Mouse (Mus musculus) ES-E14 (cell line): ENCODE results near the gene Psmd11.

Experiments used
- CHD2 ChIP-seq: IDR thresholded peaks from 2 replicates; pipeline ENCODE4 v1.6.1; 2014; ENCODE audit warnings: mild to moderate bottlenecking, low read depth, low read length, inconsistent platforms
- HCFC1 ChIP-seq: IDR thresholded peaks from 2 replicates; pipeline ENCODE4 v1.6.1; 2012; ENCODE audit warnings: low read length, inconsistent platforms, borderline replicate concordance; ENCODE audit not compliant: insufficient read depth
- MAFK ChIP-seq: IDR thresholded peaks from 2 replicates; pipeline ENCODE4 v1.6.1; 2014; ENCODE audit warnings: mild to moderate bottlenecking, low read depth, low read length, inconsistent platforms; ENCODE audit not compliant: insufficient read depth
- ZC3H11A ChIP-seq: IDR thresholded peaks from 2 replicates; pipeline ENCODE4 v1.6.1; 2012; ENCODE audit warnings: low read depth, mild to moderate bottlenecking, inconsistent platforms, low read length, borderline replicate concordance
- ZNF384 ChIP-seq: IDR thresholded peaks from 2 replicates; pipeline ENCODE4 v1.6.1; 2012; ENCODE audit warnings: low read depth, low read length, inconsistent platforms

- TF ChIP-seq HCFC1 (no peak), CHD2 (no peak), MAFK (no peak), ZNF384 (no peak), ZC3H11A (no peak)
These were observed 8.7 kb upstream of the Psmd11 start for GRCm38 (mm10) chr11:80419743-80420142.
